In the genomic region with DNA sequence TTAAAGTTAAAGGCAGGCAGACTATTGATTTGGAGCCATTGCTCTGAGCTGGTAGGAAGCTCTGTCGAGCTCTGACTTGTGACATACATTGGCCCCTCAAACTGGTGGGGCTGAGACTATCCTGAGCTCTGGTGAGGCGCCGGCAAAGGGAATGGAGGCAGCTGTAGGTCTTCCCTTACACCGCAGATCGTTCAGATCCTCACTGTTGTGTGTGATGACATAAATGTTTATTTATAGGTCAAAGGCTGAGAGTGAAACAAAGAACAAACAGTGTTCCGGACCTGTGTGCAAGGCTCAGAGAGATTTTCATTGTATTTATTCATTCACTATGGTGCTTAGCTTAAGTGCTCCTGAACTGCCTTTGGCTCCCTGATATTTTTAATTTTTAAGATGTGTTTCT, we compare ENCODE assay signal across 27 mouse cellular contexts. TPM values are rescaled to one million over a fixed set of nuclear protein-coding genes. Genes with fewer than 3 reads are reported as not detected.
DNase-seq lines count a peak whose midpoint lies in the region; ATAC-seq and TF ChIP-seq lines count a peak whose summit lies in the region.
"Had no signal": no experiment of that assay in that cellular context is flagged by ENCODE, and none has a peak within 500 bp of the region (broad histone marks: within the 10 kb centered on the region; RNA-seq: fewer than 3 reads in every experiment).

No protein-coding gene starts in this region.

- no peaks in the 10 kb centered on the region for H3K27me3 ChIP-seq in heart, postnatal 0 days (ENCODE audit: control insufficient read depth, insufficient read depth, low read length)
- H3K27me3 ChIP-seq in liver, embryonic 14.5 days (ENCODE audit: control insufficient read depth, insufficient read depth, low read length) = no peaks in the 10 kb centered on the region
- H3K27me3 ChIP-seq in liver, embryonic 15.5 days = no peaks in the 10 kb centered on the region
- no peaks in the 10 kb centered on the region for H3K27me3 ChIP-seq in forebrain, embryonic 13.5 days
- H3K27me3 ChIP-seq: embryonic facial prominence, embryonic 13.5 days; heart, embryonic 12.5 days; hindbrain, embryonic 13.5 days; limb, embryonic 12.5 days; lung, embryonic 15.5 days had no signal

- peak; percentile 43 for DNase-seq in heart, postnatal 0 days (ENCODE audit: low spot score)
- no peak for DNase-seq in heart, postnatal 36 days
- DNase-seq in liver, embryonic 14.5 days (ENCODE audit: low read depth in 3 of 3, low spot score in 3 of 3) = no peak
- no peak for DNase-seq in liver
- DNase-seq: adrenal gland, postnatal 25 days; B cell, adult 2 months; cerebellum, adult 11-12 months; cerebellum, adult 9-11 months; gastrocnemius, postnatal 14 days; heart, postnatal 4 days; kidney, adult 8-10 months; kidney, postnatal 4 days; right cerebral cortex, postnatal 25 days; spleen, adult 18-20 months; thymus, postnatal 25 days had no signal

- H3K27ac ChIP-seq in heart, postnatal 0 days (ENCODE audit: low read depth) = no peak overlapping the region
- no peak overlapping the region for H3K27ac ChIP-seq in liver, embryonic 14.5 days
- H3K27ac ChIP-seq in cortical plate, adult 2 months (ENCODE audit: insufficient read depth, low read length) = peak overlapping the region; percentile 50; the same call in 1 of the 2 replicates
- H3K27ac ChIP-seq in liver, embryonic 15.5 days (replicated peaks) = no peak overlapping the region
- H3K27ac ChIP-seq in forebrain, embryonic 13.5 days = no peak overlapping the region
- H3K27ac ChIP-seq: embryonic facial prominence, embryonic 13.5 days; forebrain, embryonic 10.5 days; hindbrain, embryonic 13.5 days; kidney, postnatal 0 days; limb, embryonic 12.5 days; lung, embryonic 15.5 days had no signal

- WGBS in heart, postnatal 0 days = 31% methylated on average over 6 of the region's 6 CpGs
- 74% methylated on average over 6 of the region's 6 CpGs for WGBS in liver, embryonic 14.5 days (ENCODE audit: insufficient replicate concordance)
- WGBS in liver, embryonic 15.5 days (ENCODE audit: insufficient replicate concordance) = 68% methylated on average over 6 of the region's 6 CpGs
- 78% methylated on average over 6 of the region's 6 CpGs for WGBS in forebrain, embryonic 13.5 days

- TF ChIP-seq EP300 in heart, postnatal 0 days (IDR thresholded peaks at IDR 0.05; ENCODE audit: low read depth) = no peak
- TF ChIP-seq EP300 in liver, embryonic 14.5 days (IDR thresholded peaks at IDR 0.05; ENCODE audit: low read depth) = no peak

- TF ChIP-seq CTCF in heart, postnatal 0 days (IDR thresholded peaks at IDR 0.05; ENCODE audit: low read depth) = no peak
- no peak for TF ChIP-seq CTCF in liver, embryonic 14.5 days (IDR thresholded peaks at IDR 0.05; ENCODE audit: low read depth)
- no peak for TF ChIP-seq CTCF in cortical plate, adult 2 months (IDR thresholded peaks at IDR 0.05; ENCODE audit: extremely low read depth, insufficient read depth, low read length)

- no peak for TF ChIP-seq POLR2A in cortical plate, adult 2 months (IDR thresholded peaks at IDR 0.05; ENCODE audit: extremely low read depth, insufficient read depth, low read length)

- no peaks in the 10 kb centered on the region; the same call in 1 of the 2 replicates for H3K4me1 ChIP-seq in heart, postnatal 0 days (ENCODE audit: control insufficient read depth, insufficient read depth)
- no peaks in the 10 kb centered on the region for H3K4me1 ChIP-seq in liver, embryonic 14.5 days (replicated peaks; ENCODE audit: control insufficient read depth in 2 of 2, insufficient read depth in 2 of 2, low read length in 1 of 2)
- H3K4me1 ChIP-seq in cortical plate, adult 2 months (ENCODE audit: control insufficient read depth, insufficient read depth, low read length) = peaks cover 9% of the 10 kb centered on the region
- H3K4me1 ChIP-seq in liver, embryonic 15.5 days (replicated peaks) = 0 out of 2 replicates have a peak, but pooled peaks cover 3% of the 10 kb centered on the region
- peaks cover 5% of the 10 kb centered on the region; the same call in 1 of the 2 replicates for H3K4me1 ChIP-seq in forebrain, embryonic 13.5 days
- H3K4me1 ChIP-seq: forebrain, embryonic 10.5 days; heart, embryonic 12.5 days; limb, embryonic 12.5 days; lung, embryonic 15.5 days had no signal

- H3K9me3 ChIP-seq in heart, postnatal 0 days (replicated peaks; ENCODE audit: control insufficient read depth, low read length) = no peaks in the 10 kb centered on the region
- no peaks in the 10 kb centered on the region for H3K9me3 ChIP-seq in liver, embryonic 14.5 days (ENCODE audit: control insufficient read depth, low read length)
- H3K9me3 ChIP-seq in liver, embryonic 15.5 days (replicated peaks) = no peaks in the 10 kb centered on the region
- H3K9me3 ChIP-seq in forebrain, embryonic 13.5 days (replicated peaks) = no peaks in the 10 kb centered on the region
- H3K9me3 ChIP-seq: embryonic facial prominence, embryonic 13.5 days; forebrain, embryonic 10.5 days; heart, embryonic 12.5 days; hindbrain, embryonic 13.5 days; limb, embryonic 12.5 days; lung, embryonic 15.5 days had no signal

- no peak overlapping the region; the same call in 1 of the 2 replicates for H3K9ac ChIP-seq in heart, postnatal 0 days (replicated peaks; ENCODE audit: low read depth, low read length)
- H3K9ac ChIP-seq in liver, embryonic 14.5 days (replicated peaks) = no peak overlapping the region
- H3K9ac ChIP-seq in liver, embryonic 15.5 days = no peak overlapping the region
- no peak overlapping the region for H3K9ac ChIP-seq in forebrain, embryonic 13.5 days
- H3K9ac ChIP-seq: embryonic facial prominence, embryonic 13.5 days; heart, embryonic 12.5 days; hindbrain, embryonic 13.5 days; limb, embryonic 12.5 days; lung, embryonic 15.5 days had no signal

- peaks cover 68% of the 10 kb centered on the region for H3K36me3 ChIP-seq in heart, postnatal 0 days (replicated peaks; ENCODE audit: control insufficient read depth, insufficient read depth, low read length)
- peaks cover 70% of the 10 kb centered on the region for H3K36me3 ChIP-seq in liver, embryonic 14.5 days (replicated peaks; ENCODE audit: control insufficient read depth, insufficient read depth, low read depth)
- peaks cover 84% of the 10 kb centered on the region for H3K36me3 ChIP-seq in liver, embryonic 15.5 days (replicated peaks)
- H3K36me3 ChIP-seq in forebrain, embryonic 13.5 days (ENCODE audit: poor library complexity, severe bottlenecking) = peaks cover 74% of the 10 kb centered on the region

- ATAC-seq in heart, postnatal 0 days (ENCODE audit: insufficient read depth, low read depth) = peak; percentile 41; the same call in 1 of the 2 replicates
- ATAC-seq in liver, embryonic 14.5 days (ENCODE audit: insufficient read depth) = 0 out of 2 replicates have a peak, but pooled peaks have one; percentile 26
- ATAC-seq in liver, embryonic 15.5 days (ENCODE audit: insufficient read depth) = 0 out of 2 replicates have a peak, but pooled peaks have one; percentile 31
- no peak for ATAC-seq in forebrain, embryonic 13.5 days
- ATAC-seq: intestine, embryonic 16.5 days; midbrain, embryonic 16.5 days had no signal

- H3K4me2 ChIP-seq in heart, postnatal 0 days (ENCODE audit: low read depth, low read length) = no peak overlapping the region
- H3K4me2 ChIP-seq in liver, embryonic 14.5 days (ENCODE audit: low read depth) = no peak overlapping the region
- H3K4me2 ChIP-seq in liver, embryonic 15.5 days = no peak overlapping the region
- no peak overlapping the region for H3K4me2 ChIP-seq in forebrain, embryonic 13.5 days
- H3K4me2 ChIP-seq: embryonic facial prominence, embryonic 13.5 days; heart, embryonic 12.5 days; hindbrain, embryonic 13.5 days; limb, embryonic 12.5 days; lung, embryonic 15.5 days had no signal

- intact Hi-C loops in heart, postnatal 36 days (cut with DNase I) = loop anchor here (5.0 kb wide), 1 partner anchor 222 kb away; no protein-coding TSS in a partner anchor

- H3K4me3 ChIP-seq in heart, postnatal 0 days (ENCODE audit: low read depth, low read length) = no peak overlapping the region
- H3K4me3 ChIP-seq in liver, embryonic 14.5 days (ENCODE audit: insufficient read depth in 1 of 2, low read depth in 2 of 2, low read length in 2 of 2) = no peak overlapping the region
- no peak overlapping the region for H3K4me3 ChIP-seq in cortical plate, adult 2 months (ENCODE audit: insufficient read depth, low read length)
- no peak overlapping the region for H3K4me3 ChIP-seq in liver, embryonic 15.5 days (replicated peaks)
- no peak overlapping the region for H3K4me3 ChIP-seq in forebrain, embryonic 13.5 days
- H3K4me3 ChIP-seq: embryonic facial prominence, embryonic 13.5 days; forebrain, embryonic 10.5 days; heart, embryonic 12.5 days; hindbrain, embryonic 13.5 days; limb, embryonic 12.5 days; lung, embryonic 15.5 days had no signal

RNA-seq across cellular contexts. Expression of a gene that starts 50.4 kb away (rescaled TPM):
- total RNA-seq in heart, postnatal 0 days (2014; rRNA removed; ENCODE audit: low replicate concordance) = 78.4 and 110 TPM in 2 replicates
- 118 and 124 TPM in 2 replicates for polyA plus RNA-seq in heart, postnatal 0 days (2015; fragmentation: Nextera tagmentation; extraction: Ambion mirVana)
- total RNA-seq in heart, postnatal 36 days (2021) = 100 to 1,000 TPM; 107 to 116 TPM
- polyA plus RNA-seq in liver, embryonic 14.5 days (2012; rRNA removed) = 52.3 and 57.4 TPM in 2 replicates
- 79.2 and 88.7 TPM in 2 replicates for polyA plus RNA-seq in liver, embryonic 14.5 days (2014; fragmentation: Nextera tagmentation; extraction: Ambion mirVana)
- 95.7 and 105 TPM in 2 replicates for polyA plus RNA-seq in cortical plate, adult 2 months (2012; rRNA removed)
- polyA plus RNA-seq in liver, embryonic 15.5 days (2015; fragmentation: Nextera tagmentation; extraction: Ambion mirVana) = 90.3 and 97.1 TPM in 2 replicates
- 236 and 250 TPM in 2 replicates for polyA plus RNA-seq in forebrain, embryonic 13.5 days (2015; fragmentation: Nextera tagmentation; extraction: Ambion mirVana)
